Mouse (Mus musculus): ENCODE results near the gene Uaca. TPM values are rescaled to one million over a fixed set of nuclear protein-coding genes. Genes with fewer than 3 reads are reported as not detected.

The Uaca gene
- total RNA-seq, 2 experiments from 2014 or later, result 10.9 to 12.3 TPM

DNA sequence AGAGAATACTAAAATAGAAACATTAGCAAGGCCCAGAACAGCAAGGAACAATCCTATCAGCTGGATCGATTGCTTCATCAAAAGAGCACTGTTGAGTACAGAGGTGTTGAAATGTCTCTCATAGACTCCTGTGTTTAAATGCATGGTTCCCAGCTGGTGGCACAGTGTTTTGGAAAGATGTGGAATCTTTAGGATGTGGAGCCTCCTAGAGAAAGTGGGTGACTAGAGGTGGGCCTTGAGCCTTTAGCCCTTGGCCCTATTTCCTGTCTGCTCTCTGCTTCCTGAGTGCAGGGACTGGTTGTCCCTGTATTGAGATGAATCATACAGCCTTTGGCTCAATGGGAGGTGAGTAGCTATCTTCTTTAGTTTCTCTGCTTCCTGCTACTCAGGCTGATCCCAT, 117.9 kb downstream of the Uaca start:
- DNase-seq (ENCODE audit: low spot score in 2 of 2), result no peak
- intact Hi-C loops (cut with DNase I), result no loop called here

DNA sequence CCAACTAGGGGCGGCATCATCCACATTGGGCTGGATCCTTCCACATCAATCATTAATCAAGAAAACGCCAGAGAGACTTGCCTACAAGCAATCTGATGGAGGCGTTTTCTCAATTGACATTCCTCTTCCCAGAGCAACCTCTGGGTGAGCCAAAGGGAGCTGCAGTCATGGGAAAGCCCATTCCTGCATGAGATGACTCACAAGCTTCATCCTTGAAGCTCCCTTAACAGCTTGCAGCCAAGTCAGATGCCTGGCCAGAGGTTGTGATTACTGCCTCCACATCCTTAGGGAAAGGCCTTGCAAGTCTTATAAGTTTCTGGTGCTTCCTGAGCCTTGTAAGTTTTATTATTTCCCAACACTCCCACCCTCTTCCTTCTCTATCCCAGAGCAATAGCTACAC, 119.3 kb downstream of the Uaca start:
- intact Hi-C loops (cut with DNase I), result no loop called here
- DNase-seq (ENCODE audit: low spot score in 2 of 2), result no peak

DNA sequence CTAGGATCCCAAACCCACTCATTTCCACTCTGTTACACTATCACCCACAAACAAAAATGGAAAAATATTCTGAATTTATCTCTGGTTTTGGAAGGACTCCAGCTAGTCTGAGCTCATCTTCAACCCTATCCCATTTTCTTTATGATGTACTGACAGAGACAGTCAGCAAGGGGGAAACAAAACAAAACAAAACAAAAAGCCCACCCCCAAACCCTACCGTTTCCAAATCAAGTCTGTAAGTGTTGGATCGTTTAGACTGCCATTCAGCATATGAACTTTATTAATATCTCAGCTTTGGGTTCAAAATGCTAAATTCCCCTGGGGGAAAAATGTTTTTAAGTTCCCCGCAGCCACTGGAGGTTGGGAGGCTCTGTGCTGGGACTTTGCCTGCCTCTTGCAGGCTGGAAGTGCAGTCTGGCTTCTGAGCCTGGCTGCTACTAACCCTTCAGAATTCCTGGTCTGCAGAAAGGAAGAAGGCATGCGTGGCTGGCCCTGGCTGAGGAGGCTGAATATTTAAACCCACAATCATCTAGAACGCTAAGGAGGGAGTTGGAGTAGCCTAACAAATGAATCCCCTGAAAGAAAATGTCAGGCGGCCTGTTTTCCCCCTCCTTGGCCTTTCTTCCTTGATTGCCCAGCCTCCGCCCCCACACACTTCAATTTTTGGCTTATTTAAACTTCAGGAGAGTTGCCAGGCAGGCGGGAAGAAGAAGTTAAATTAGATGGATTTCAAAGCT, 125.8 kb downstream of the Uaca start:
- intact Hi-C loops (cut with DNase I), result no loop called here
- no peak for DNase-seq (ENCODE audit: low spot score in 2 of 2)

DNA sequence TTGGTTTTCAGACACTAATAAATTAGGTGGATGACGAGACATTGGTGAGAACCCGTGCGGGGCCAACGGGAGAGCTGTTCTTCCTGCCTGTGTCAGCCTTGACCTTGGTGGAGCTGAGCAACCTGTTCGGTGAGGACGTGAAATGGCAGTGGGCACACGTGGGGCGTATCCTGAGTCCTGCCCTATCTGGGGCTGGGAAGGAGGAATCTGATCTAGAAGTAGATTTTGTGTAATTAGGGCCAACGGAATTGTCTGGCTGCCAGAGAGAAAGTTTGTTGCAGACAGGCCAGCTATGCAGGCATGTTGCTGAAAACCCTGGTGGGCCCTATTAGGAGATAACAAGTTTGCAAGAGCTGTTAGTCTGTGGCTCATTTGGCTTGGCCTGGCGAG, 126.3 kb downstream of the Uaca start:
- DNase-seq (ENCODE audit: low spot score in 2 of 2), result no peak
- intact Hi-C loops (cut with DNase I), result no loop called here

DNA sequence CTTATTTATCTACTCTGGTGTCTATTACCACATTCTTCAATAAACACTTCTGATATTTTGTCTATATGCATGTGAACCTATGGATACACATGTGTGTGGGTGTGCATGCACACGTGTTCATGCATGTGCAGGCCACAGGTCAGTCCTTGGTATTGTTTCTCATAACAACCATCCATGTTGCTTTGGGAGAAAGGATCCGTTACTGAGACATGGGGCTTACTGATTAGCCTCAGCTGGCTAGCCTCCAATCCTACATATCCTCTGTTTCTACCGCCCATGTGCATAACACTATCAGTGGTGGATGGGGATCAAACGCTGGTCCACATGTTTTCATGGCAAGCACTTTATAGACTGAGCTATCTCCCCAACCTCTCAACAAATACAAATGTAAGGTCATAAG, 126.9 kb downstream of the Uaca start:
- intact Hi-C loops (cut with DNase I), result no loop called here
- no peak for DNase-seq (ENCODE audit: low spot score in 2 of 2)

DNA sequence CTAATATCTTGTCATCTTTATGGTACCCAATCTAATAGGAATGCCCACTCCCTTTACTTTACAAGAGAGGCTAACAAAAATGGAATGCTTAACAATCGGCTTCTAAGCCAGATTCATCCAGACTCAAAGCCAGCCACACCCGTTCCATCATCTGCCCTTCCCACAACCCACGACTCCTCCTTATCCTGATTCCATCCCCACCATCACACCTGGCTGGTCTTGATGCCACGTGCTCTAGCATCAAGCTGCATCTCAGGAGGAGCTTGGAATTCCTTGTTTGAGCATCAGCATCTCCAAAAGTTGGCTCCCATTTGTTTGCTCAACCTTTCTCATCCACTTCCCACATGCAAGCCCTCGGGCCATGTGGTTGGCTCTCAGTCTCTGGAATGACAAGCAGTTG, 127.5 kb downstream of the Uaca start:
- no peak for DNase-seq (ENCODE audit: low spot score in 2 of 2)
- intact Hi-C loops (cut with DNase I), result no loop called here

DNA sequence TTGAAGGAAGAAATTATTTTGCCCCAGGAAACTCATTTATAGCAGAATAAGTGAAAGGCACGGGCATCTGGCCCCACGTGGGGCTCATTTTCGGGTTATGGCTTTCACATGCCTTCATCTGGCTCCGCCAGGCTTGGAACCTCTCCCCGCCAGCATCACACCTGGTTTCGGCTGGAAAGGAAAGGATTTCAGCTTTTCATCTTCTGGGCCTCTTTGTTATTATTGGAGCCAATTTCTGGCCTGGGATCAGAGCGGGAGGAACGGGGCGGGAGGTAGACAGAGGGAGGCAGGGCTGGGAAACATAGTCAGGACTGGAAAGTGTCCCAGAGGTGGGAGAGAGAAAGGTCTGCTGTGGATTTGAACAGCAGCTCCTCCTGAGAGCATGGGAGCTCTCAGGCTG, 132.0 kb downstream of the Uaca start:
- no peak for DNase-seq (ENCODE audit: low spot score in 2 of 2)
- intact Hi-C loops (cut with DNase I), result no loop called here

DNA sequence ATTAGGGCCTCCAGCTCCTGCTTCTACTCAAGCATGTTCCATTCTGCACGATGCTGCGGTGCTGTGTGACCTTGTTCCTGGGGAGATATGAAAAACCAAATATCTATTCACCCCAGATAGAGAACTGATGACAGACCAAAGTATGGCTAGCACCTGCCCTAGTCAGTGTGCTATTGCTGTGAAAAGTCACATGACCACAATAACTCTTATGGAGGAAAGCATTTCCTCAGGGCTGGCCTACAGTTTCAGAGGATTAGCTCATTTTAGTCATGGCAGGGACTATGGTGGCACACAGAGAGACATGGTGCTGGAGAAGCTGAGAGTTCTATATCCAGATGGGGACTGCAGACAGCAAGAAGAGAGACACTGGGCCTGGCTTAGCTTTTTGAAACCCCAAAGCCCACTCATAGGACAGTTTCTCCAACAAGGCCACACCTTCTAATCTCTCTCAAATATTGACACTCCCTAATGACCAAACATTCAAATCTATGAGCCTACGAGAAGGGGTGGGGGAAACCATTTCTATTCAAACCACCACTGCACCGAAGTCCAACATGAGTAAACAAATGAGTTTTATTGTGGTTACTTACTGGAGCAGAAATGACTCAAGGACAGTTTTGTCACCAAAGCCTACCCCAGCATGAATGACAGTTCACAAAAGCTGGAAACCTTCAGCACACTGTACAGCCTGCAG, 135.1 kb downstream of the Uaca start:
- no peak for DNase-seq (ENCODE audit: low spot score in 2 of 2)
- intact Hi-C loops (cut with DNase I), result no loop called here

Other genes with a start within 250 kb of the Uaca start
- 10 to 100 TPM; 71.7 to 75.8 TPM for gene Lrrc49, start 106.4 kb upstream of the Uaca start, total RNA-seq (2021)
- 10 to 100 TPM; 34.8 to 35.5 TPM for gene Larp6, start 81.6 kb upstream of the Uaca start, total RNA-seq (2021)

All from left cerebral cortex, postnatal 14 days (tissue).